Mouse (Mus musculus) 3T3-L1 (cell line): ENCODE data around the gene Cacnb1.

Experiments used
- DNase-seq: peaks from one replicate; pipeline ENCODE4 v3.0.0-alpha.2; 2015; ENCODE audit warnings: low read depth, low spot score

Gene Cacnb1

GRCm38 (mm10) chr11:97986738-97987465 lies 35.9 kb downstream of the Cacnb1 start:
- no peak for DNase-seq

- no peak for DNase-seq
These were observed 36.8 kb downstream of the Cacnb1 start, which contains the start of gene Plxdc1 for GRCm38 (mm10) chr11:97985727-97986677. Gene Plxdc1, minus strand, starts transcription at chr11:97986444.

GRCm38 (mm10) chr11:97983983-97984382 lies 38.9 kb downstream of the Cacnb1 start:
- DNase-seq: peak; percentile 55

GRCm38 (mm10) chr11:97983506-97983905 lies 39.3 kb downstream of the Cacnb1 start:
- no peak for DNase-seq

GRCm38 (mm10) chr11:97982721-97983120 lies 40.1 kb downstream of the Cacnb1 start:
- no peak for DNase-seq

GRCm38 (mm10) chr11:97980531-97980966 lies 42.3 kb downstream of the Cacnb1 start:
- DNase-seq: peak; percentile 54

GRCm38 (mm10) chr11:97979824-97980495 lies 42.9 kb downstream of the Cacnb1 start:
- DNase-seq: no peak

GRCm38 (mm10) chr11:97978392-97978791 lies 44.4 kb downstream of the Cacnb1 start:
- DNase-seq: no peak

GRCm38 (mm10) chr11:97977797-97978196 lies 45.0 kb downstream of the Cacnb1 start:
- DNase-seq: no peak

GRCm38 (mm10) chr11:97974746-97975145 lies 48.1 kb downstream of the Cacnb1 start:
- DNase-seq: no peak

GRCm38 (mm10) chr11:97974141-97974540 lies 48.7 kb downstream of the Cacnb1 start:
- no peak for DNase-seq

GRCm38 (mm10) chr11:97972434-97972833 lies 50.4 kb downstream of the Cacnb1 start:
- no peak for DNase-seq

- peak; percentile 95 for DNase-seq
These were observed 51.6 kb downstream of the Cacnb1 start for GRCm38 (mm10) chr11:97971232-97971631.

GRCm38 (mm10) chr11:97970771-97971170 lies 52.1 kb downstream of the Cacnb1 start:
- DNase-seq: no peak

- no peak for DNase-seq
These were observed 54.4 kb downstream of the Cacnb1 start for GRCm38 (mm10) chr11:97968385-97968784.

- no peak for DNase-seq
These were observed 55.7 kb downstream of the Cacnb1 start for GRCm38 (mm10) chr11:97967114-97967513.

GRCm38 (mm10) chr11:97960907-97961306 lies 61.9 kb downstream of the Cacnb1 start:
- no peak for DNase-seq

GRCm38 (mm10) chr11:97959300-97959680 lies 63.5 kb downstream of the Cacnb1 start:
- no peak for DNase-seq

- no peak for DNase-seq
These were observed 64.1 kb downstream of the Cacnb1 start for GRCm38 (mm10) chr11:97958641-97959299.

GRCm38 (mm10) chr11:97956905-97957560 lies 65.8 kb downstream of the Cacnb1 start:
- peak; percentile 76 for DNase-seq

- no peak for DNase-seq
These were observed 66.9 kb downstream of the Cacnb1 start for GRCm38 (mm10) chr11:97955915-97956314.
